Mouse (Mus musculus) MEL (cell line): ENCODE results near the gene Sept5. TPM values are rescaled to one million over a fixed set of nuclear protein-coding genes. Genes with fewer than 3 reads are reported as not detected.

Experiments
- DNase-seq: peaks from one replicate; pipeline ENCODE4 v3.0.0; 2011; ENCODE audit warnings: low read depth, low spot score
- H3K27ac ChIP-seq: 2 replicates; pipeline ENCODE4 v1.5.1; 2012; ENCODE audit warnings: low read depth, mild to moderate bottlenecking, control low read depth, low read length, moderate library complexity; ENCODE audit not compliant: control insufficient read depth
- H3K27me3 ChIP-seq, 2 experiments: fragments of 150-350 bp in 1 of 2; sonication (generic) in 1 of 2; 2 replicates each; pipeline ENCODE4 v1.6.1; 2012; ENCODE audit warnings: low read length in 2 of 2, mild to moderate bottlenecking in 2 of 2, improper control_type of control experiment in 1 of 2, moderate library complexity in 1 of 2; ENCODE audit not compliant: insufficient read depth in 2 of 2, control insufficient read depth in 1 of 2
- H3K36me3 ChIP-seq, 2 experiments: 2 replicates each; pipeline ENCODE4 v1.6.1; 2012 to 2014; ENCODE audit warnings: low read length in 2 of 2, improper control_type of control experiment in 1 of 2, inconsistent platforms in 1 of 2, mild to moderate bottlenecking in 1 of 2; ENCODE audit not compliant: insufficient read depth in 2 of 2, control insufficient read depth in 1 of 2
- H3K4me1 ChIP-seq, 2 experiments: fragments of 150-350 bp in 1 of 2; sonication (generic) in 1 of 2; 2 replicates each; pipeline ENCODE4 v1.6.1; 2012; ENCODE audit warnings: low read length in 2 of 2, improper control_type of control experiment in 1 of 2, mild to moderate bottlenecking in 1 of 2; ENCODE audit not compliant: insufficient read depth in 2 of 2, control insufficient read depth in 1 of 2
- H3K4me3 ChIP-seq, 2 experiments: fragments of 150-350 bp in 1 of 2; sonication (generic) in 1 of 2; 2 replicates each; pipeline ENCODE4 v1.5.1; 2012; ENCODE audit warnings: low read depth in 2 of 2, low read length in 2 of 2, mild to moderate bottlenecking in 2 of 2, moderate library complexity in 2 of 2, control low read depth in 1 of 2, improper control_type of control experiment in 1 of 2; ENCODE audit not compliant: control insufficient read depth in 1 of 2, insufficient read depth in 1 of 2
- H3K79me2 ChIP-seq: 2 replicates; pipeline ENCODE4 v1.6.1; 2012; ENCODE audit warnings: mild to moderate bottlenecking, low read length, moderate library complexity; ENCODE audit not compliant: control insufficient read depth, poor library complexity, insufficient read depth
- H3K9ac ChIP-seq: 2 replicates; pipeline ENCODE4 v1.6.1; 2012; ENCODE audit warnings: low read depth, mild to moderate bottlenecking, control low read depth, low read length, moderate library complexity; ENCODE audit not compliant: control insufficient read depth, poor library complexity, severe bottlenecking
- H3K9me3 ChIP-seq: fragments of 150-350 bp; sonication (generic); replicated peaks from 2 replicates; pipeline ENCODE4 v1.6.1; 2012; ENCODE audit warnings: mild to moderate bottlenecking, low read length, improper control_type of control experiment, moderate library complexity; ENCODE audit not compliant: insufficient read depth
- BHLHE40 ChIP-seq: IDR thresholded peaks from 2 replicates; pipeline ENCODE4 v1.6.1; 2012; ENCODE audit warnings: low read depth, mild to moderate bottlenecking, inconsistent platforms, low read length, improper control_type of control experiment, borderline replicate concordance
- CHD2 ChIP-seq: IDR thresholded peaks from 2 replicates; pipeline ENCODE4 v1.6.1; 2011; ENCODE audit warnings: low read length, improper control_type of control experiment
- EP300 ChIP-seq, 2 experiments: IDR thresholded peaks; 2 replicates each; pipeline ENCODE4 v1.6.1; 2011; ENCODE audit warnings: improper control_type of control experiment in 2 of 2, low read length in 2 of 2, low read depth in 1 of 2, mild to moderate bottlenecking in 1 of 2
- GATA1 ChIP-seq: IDR thresholded peaks from 2 replicates; pipeline ENCODE4 v1.6.1; 2011; ENCODE audit warnings: low read depth, low read length, improper control_type of control experiment
- NRF1 ChIP-seq: IDR thresholded peaks from 2 replicates; pipeline ENCODE4 v1.6.1; 2014; ENCODE audit warnings: low read depth, mild to moderate bottlenecking, inconsistent platforms, low read length, improper control_type of control experiment, moderate library complexity; ENCODE audit not compliant: poor library complexity, insufficient read depth, severe bottlenecking
- RCOR1 ChIP-seq: IDR thresholded peaks from 2 replicates; pipeline ENCODE4 v1.6.1; 2012; ENCODE audit warnings: low read depth, mild to moderate bottlenecking, inconsistent platforms, low read length, improper control_type of control experiment
- TCF12 ChIP-seq: IDR thresholded peaks from 2 replicates; pipeline ENCODE4 v1.6.1; 2014; ENCODE audit warnings: low read depth, mild to moderate bottlenecking, inconsistent platforms, low read length, improper control_type of control experiment, moderate library complexity
- ZNF384 ChIP-seq: IDR thresholded peaks from 2 replicates; pipeline ENCODE4 v1.6.1; 2012; ENCODE audit warnings: low read depth, mild to moderate bottlenecking, inconsistent platforms, low read length, improper control_type of control experiment
- polyA plus RNA-seq, 2 experiments: library from polyadenylated mRNA; stranded (reverse) in 1 of 2; unstranded in 1 of 2; fragments of >175 nt in 1 of 2; fragments of >200 nt in 1 of 2; gene quantifications; 2 replicates each; pipeline versions ENCODE4 v1.2.1 to v1.2.4; 2012; ENCODE audit warnings: low replicate concordance in 2 of 2, low read depth in 1 of 2; ENCODE audit not compliant: insufficient read length in 2 of 2, insufficient read depth in 1 of 2, missing spikeins in 1 of 2
- total RNA-seq: library from RNA; depleted of rRNA; stranded (reverse); fragments of 300-350 nt; gene quantifications from 2 replicates; pipeline ENCODE4 v1.2.3, GENCODE M21; 2012; rRNA removed

Gene Sept5
- total and polyA plus RNA-seq, 3 experiments: 7.4 to 29.3 TPM; not detected in 1

DNA sequence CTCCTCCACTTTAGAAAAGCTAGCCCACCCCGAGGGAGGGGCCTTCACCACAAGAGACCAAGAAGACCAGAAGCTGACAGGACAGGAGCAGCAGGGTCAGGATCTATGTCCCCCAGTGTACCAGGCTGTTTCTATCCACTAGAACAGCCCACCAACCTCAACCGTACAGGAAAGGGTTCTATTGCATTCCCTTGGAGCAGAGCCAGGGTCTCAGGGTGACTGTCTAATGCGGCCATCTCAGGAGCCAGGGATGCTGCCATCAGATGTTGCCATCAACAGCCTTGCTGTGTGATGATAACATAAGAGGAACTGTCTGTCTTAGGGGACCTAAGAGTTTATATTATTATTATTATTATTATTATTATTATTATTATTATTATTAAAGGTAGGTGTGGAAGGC is 52.7 kb downstream of the Sept5 start:
- Histone ChIP-seq H3K27ac (no peak overlapping the region), H3K27me3 (no peaks in the 10 kb centered on the region)

DNA sequence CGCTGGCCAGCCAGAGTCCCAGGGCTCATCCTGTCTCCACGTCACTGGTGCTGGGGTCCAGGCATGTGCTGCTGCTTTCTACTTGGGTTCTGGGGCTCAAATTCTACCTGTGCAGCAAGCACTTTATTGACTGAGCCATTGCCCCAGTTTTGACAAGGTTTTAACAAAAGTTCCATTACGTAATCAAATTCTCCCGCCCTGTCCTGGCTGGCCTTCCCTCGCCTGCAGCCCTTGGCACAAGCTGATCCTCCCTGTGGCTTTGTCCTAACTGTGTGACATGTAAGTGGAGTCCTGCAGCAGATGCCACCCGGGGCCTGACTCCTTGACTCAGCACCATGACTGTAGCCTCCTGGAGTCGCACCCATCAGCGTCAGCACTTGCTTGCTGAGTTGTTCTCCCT is 55.6 kb downstream of the Sept5 start:
- TF ChIP-seq ZNF384 (no peak), BHLHE40 (no peak), GATA1 (no peak)
- H3K4me3 ChIP-seq: no peak overlapping the region
- H3K79me2 ChIP-seq: no peaks in the 10 kb centered on the region; the same call in 1 of the 2 replicates
- H3K4me1 ChIP-seq: peaks cover 2 to 16% of the 10 kb centered on the region in 2 experiments
- no peak overlapping the region for H3K9ac ChIP-seq
- no peaks in the 10 kb centered on the region for H3K9me3 ChIP-seq
- no peaks in the 10 kb centered on the region for H3K27me3 ChIP-seq
- DNase-seq: no peak
- H3K27ac ChIP-seq: no peak overlapping the region
- H3K36me3 ChIP-seq: peaks cover 0 to 2% of the 10 kb centered on the region in 2 experiments; a peak in 1 of 4 replicates

More for the DNA sequence above, 52.7 kb downstream of the Sept5 start:
- peaks cover 2 to 16% of the 10 kb centered on the region in 2 experiments for H3K4me1 ChIP-seq
- TF ChIP-seq RCOR1: 0 out of 2 replicates have a peak, but pooled peaks have one; percentile 29
- peak; percentile 32; the same call in 1 of the 2 replicates for TF ChIP-seq GATA1
- TF ChIP-seq TCF12: peak; percentile 29; the same call in 1 of the 2 replicates
- no peak for TF ChIP-seq NRF1
- TF ChIP-seq EP300 (IDR thresholded peaks at IDR 0.05; ENCODE audit: low read depth in 1 of 2, low read length in 2 of 2): 0 out of 4 replicates have a peak, but pooled peaks have one; percentile 18 to 27
- no peak for TF ChIP-seq CHD2
- peak; percentile 69 for DNase-seq
- H3K4me3 ChIP-seq: no peak overlapping the region
- H3K79me2 ChIP-seq: no peaks in the 10 kb centered on the region; the same call in 1 of the 2 replicates
- no peaks in the 10 kb centered on the region for H3K9me3 ChIP-seq
- no peak overlapping the region for H3K9ac ChIP-seq
- H3K36me3 ChIP-seq: peaks cover 0 to 2% of the 10 kb centered on the region in 2 experiments; a peak in 1 of 4 replicates

Other genes starting within 250 kb of the Sept5 start
- 25.7 and 31.2 TPM in 2 replicates for gene Txnrd2, start 203.6 kb downstream of the Sept5 start, total RNA-seq
- gene Txnrd2, start 203.6 kb downstream of the Sept5 start, polyA plus RNA-seq: 10 to 100 TPM in 1 of 2 experiments, not detected in 1; 46.8 TPM
- gene Comt, start 203.1 kb downstream of the Sept5 start, total RNA-seq: 48.8 and 62.5 TPM in 2 replicates
- gene Comt, start 203.1 kb downstream of the Sept5 start, polyA plus RNA-seq: 10 to 100 TPM in 1 of 2 experiments, not detected in 1; 71.8 TPM
- gene Gnb1l, start 131.2 kb downstream of the Sept5 start, total RNA-seq: 31.4 and 37.9 TPM in 2 replicates
- gene Gnb1l, start 131.2 kb downstream of the Sept5 start, polyA plus RNA-seq: 10 to 100 TPM in 1 of 2 experiments, not detected in 1; 47.8 TPM
- 5.5 and 5.9 TPM in 2 replicates for gene Rtl10, start 131.1 kb downstream of the Sept5 start, total RNA-seq
- gene Rtl10, start 131.1 kb downstream of the Sept5 start, polyA plus RNA-seq: 10 to 100 TPM in 1 of 2 experiments, not detected in 1; 13.3 TPM
- not detected in 2 replicates for gene Tbx1, start 39.3 kb downstream of the Sept5 start, total RNA-seq
- not detected for gene Tbx1, start 39.3 kb downstream of the Sept5 start, polyA plus RNA-seq
- gene Gp1bb, start 7.6 kb downstream of the Sept5 start, total RNA-seq: 0.35 and 0.42 TPM in 2 replicates
- gene Gp1bb, start 7.6 kb downstream of the Sept5 start, polyA plus RNA-seq: under 1 TPM in 1 of 2 experiments, not detected in 1; 0.14 TPM
- 1.5 and 1.6 TPM in 2 replicates for gene Gm49601, start 3.5 kb downstream of the Sept5 start, total RNA-seq
- 1 to 10 TPM in 1 of 2 experiments, not detected in 1; 4.6 TPM for gene Gm49601, start 3.5 kb downstream of the Sept5 start, polyA plus RNA-seq
- gene Cldn5, start 146.9 kb upstream of the Sept5 start, total RNA-seq: not detected in 2 replicates
- gene Cldn5, start 146.9 kb upstream of the Sept5 start, polyA plus RNA-seq: not detected
- 37.3 and 41.9 TPM in 2 replicates for gene Ufd1, start 181.8 kb upstream of the Sept5 start, total RNA-seq
- 10 to 100 TPM in 1 of 2 experiments, not detected in 1; 67.8 TPM for gene Ufd1, start 181.8 kb upstream of the Sept5 start, polyA plus RNA-seq
- gene Cdc45, start 182.0 kb upstream of the Sept5 start, total RNA-seq: 81.1 and 90.2 TPM in 2 replicates
- gene Cdc45, start 182.0 kb upstream of the Sept5 start, polyA plus RNA-seq: 10 to 100 TPM in 1 of 2 experiments, not detected in 1; 87.4 TPM
- 19.9 and 25.3 TPM in 2 replicates for gene 2510002D24Rik, start 206.6 kb upstream of the Sept5 start, total RNA-seq
- gene 2510002D24Rik, start 206.6 kb upstream of the Sept5 start, polyA plus RNA-seq: 10 to 100 TPM in 1 of 2 experiments, not detected in 1; 33.0 TPM
- 1.3 and 2.9 TPM in 2 replicates for gene Gm28539, start 206.6 kb upstream of the Sept5 start, total RNA-seq
- 10 to 100 TPM in 1 of 2 experiments, not detected in 1; 13.9 TPM for gene Gm28539, start 206.6 kb upstream of the Sept5 start, polyA plus RNA-seq
- 77.2 and 78.7 TPM in 2 replicates for gene Mrpl40, start 246.9 kb upstream of the Sept5 start, total RNA-seq
- gene Mrpl40, start 246.9 kb upstream of the Sept5 start, polyA plus RNA-seq: 10 to 100 TPM in 1 of 2 experiments, not detected in 1; 84.6 TPM
- 40.9 and 50.5 TPM in 2 replicates for gene Hira, start 247.1 kb upstream of the Sept5 start, total RNA-seq
- gene Hira, start 247.1 kb upstream of the Sept5 start, polyA plus RNA-seq: 100 to 1,000 TPM in 1 of 2 experiments, not detected in 1; 203 TPM